Mouse (Mus musculus) erythroblast, adult 5-6 weeks (primary cell): Measurements from ENCODE around the gene Cdc34. TPM values are rescaled to one million over a fixed set of nuclear protein-coding genes. Genes with fewer than 3 reads are reported as not detected.
"Not testable (repeated sequence)": the region's sequence is repeated elsewhere in the genome, so short reads cannot be mapped to it uniquely, and the experiment has no call there.

Experiments used
- ATAC-seq: replicated peaks from 2 replicates; pipeline ENCODE4 v1.8.0; 2016; ENCODE audit warnings: moderate number of reproducible peaks, mild to moderate bottlenecking, moderate TSS enrichment, inconsistent platforms; ENCODE audit not compliant: poor library complexity, low FRiP score, severe bottlenecking
- total RNA-seq, 2 experiments: library from RNA; stranded (forward) in 1 of 2; stranded (reverse) in 1 of 2; fragments of 150-400 nt in 1 of 2; fragments of 200-764, 138-1000 nt in 1 of 2; gene quantifications; 2 replicates each; pipeline versions ENCODE4 v1.2.3 to v1.2.4; 2015 to 2017; ENCODE audit warnings: low replicate concordance in 2 of 2

Cdc34 gene
- total RNA-seq, 2 experiments from 2014 or later = 25.9 to 36.7 TPM

DNA sequence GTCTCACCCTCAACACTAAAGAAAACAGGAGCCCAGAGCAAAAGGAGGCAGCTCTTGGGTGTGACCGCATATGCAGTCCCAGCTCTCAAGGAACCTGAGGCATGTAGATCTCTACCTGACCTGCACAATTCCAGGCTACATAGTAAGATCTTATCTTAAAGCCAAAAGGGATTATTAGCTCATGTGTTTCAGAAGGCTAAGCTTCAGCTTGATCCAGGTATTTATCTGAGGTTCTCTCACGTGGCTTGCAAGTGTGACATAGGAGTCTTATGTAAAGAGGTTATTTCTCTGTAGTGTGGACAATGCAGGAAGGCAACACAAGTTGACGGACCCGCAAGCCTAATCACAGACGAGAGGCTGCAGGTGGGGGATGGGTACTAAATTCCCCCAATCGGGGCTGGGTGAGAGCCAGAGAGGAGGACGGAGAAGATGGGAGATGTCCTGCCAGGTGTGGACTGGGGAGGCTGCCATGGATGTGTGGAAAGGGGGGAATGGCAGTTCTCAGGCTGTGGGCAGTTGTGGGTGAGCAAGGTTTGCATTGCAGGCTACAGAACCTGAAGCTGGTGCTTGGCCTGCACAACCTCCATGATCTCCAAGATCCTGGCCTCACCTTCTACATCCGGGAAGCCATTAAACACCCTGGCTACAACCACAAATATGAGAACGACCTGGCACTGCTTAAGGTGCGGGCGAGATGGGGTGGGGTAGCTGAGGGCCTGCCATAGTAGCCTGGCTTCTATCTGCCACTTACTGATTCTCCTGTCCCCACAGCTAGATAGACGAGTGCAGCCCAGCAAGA lies 11.8 kb downstream of the Cdc34 start:
- ATAC-seq = no peak

- no peak for ATAC-seq
Measured at GRCm38 (mm10) chr10:79694379-79694655, 12.3 kb downstream of the Cdc34 start.

DNA sequence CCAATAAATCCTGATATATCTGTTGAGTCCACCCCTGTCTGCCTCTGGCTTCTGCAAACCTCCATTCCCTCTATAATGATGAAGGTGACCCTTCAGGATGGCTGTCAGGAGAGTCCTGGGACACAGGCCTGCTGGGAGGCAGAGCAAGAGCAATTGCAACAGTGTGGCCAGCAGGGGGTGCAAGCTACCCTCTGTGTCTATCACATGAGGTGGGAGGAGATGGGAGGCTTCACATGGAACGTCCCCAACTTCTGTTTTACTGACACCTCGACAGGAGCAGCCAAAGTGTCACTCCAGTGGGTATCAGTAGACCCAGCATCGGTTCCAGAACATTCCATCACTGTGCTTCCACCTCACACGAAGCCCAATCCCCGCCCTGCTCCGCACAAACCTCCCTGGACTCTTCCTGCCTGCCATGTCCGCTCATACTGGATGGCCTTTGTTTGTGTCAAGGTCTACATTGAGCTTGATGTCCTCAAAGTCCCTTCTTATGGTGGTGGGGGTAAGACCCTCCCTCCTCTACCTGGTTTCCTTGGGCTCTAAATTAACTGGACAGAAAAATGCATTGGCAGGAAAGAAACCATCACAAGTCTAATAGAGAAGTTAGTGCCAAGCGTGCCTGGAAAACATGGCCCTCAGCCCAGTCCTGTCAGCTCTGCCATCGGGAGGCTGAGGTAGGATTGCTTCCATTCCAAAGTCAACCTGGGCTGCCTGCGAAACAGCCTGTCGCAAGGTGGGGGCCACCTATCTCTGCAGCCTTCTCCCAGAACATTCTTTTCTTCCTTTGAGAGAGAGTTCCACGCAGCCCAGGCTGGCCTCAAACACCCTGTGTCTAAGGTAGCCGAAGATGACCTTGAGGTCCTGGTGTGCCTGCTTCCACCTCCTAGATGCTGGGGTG lies 13.5 kb downstream of the Cdc34 start:
- peak; percentile 90 for ATAC-seq

DNA sequence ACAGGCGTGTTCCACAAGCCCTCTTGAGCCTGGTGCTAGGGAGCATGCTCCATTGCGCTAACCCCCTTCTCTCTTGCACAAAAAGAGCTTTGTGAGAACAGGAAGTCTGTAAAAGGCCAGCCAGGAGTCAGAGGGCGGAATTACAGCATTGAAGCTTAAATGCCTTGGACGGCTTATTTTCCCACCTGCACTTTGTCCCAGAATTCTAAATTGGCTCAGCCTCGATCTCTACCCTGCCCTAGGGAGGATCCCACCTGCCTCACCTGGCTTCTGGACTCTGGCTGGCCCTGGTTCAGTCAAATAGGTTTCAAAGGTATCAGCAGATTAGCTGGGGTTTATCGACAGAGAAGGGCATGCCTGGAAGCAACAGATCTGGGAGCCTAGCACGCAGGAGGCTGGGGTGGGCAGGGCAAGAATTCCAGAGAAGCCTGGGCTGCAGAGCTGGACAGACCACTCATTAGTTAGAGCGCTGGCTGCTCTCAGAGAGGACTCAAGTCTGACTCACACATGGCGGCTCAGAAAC lies 14.2 kb downstream of the Cdc34 start:
- ATAC-seq = no peak

DNA sequence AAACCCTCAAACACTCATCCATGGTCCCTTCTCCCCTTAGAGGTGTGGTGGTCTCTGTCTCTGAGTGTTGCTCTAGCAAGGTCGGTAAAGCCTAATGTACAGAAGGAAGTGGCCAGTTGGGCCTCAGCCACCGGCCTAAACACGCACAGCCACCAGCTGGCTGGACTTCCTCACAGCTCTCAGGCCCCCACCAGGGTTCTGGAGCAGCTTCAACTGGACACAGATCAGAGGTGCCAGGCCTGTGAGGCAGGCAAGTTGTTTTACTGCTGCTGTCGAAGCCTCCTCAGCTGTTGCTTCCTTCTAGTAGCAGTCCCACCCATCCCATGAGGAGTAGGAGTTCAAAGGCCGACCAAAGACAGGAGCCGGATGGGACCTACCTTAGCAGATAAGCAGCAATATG lies 15.9 kb downstream of the Cdc34 start:
- ATAC-seq = no peak

- no peak for ATAC-seq
Measured at GRCm38 (mm10) chr10:79698459-79698858, 16.5 kb downstream of the Cdc34 start.

- ATAC-seq = no peak
Measured at GRCm38 (mm10) chr10:79700676-79701075, 18.7 kb downstream of the Cdc34 start.

DNA sequence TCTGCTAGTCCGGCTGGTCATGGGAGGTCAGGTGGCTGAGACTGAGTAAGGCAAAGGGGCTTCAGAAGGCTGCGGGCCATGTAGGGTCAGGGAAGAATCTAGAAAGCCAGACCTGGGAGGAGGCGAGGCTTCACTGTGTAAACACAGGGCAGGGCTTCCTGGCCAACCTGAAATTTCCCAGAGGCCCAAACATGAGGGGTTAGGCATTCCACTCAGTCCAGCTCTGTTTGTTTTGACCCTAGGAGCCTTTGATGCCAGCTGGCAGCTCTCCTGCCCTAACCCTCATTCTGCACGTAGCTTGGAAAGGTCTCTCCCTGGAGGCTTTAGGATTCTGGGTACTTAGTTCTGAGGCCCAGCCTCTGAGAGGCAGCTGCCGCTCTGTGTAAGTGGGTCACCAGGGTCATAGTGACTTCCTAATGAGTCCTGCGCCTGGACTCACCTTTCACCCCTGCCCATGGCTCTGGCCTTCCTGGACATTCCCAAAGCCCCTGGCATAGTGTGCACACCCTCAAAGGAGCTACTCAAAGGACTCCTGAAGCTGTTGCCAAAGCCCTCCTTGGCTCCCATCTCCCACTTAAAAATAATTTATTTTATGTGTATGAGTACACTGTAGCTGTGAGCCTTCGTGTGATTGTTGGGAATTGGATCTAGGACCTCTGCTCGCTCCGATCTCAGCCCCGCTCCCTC lies 19.6 kb downstream of the Cdc34 start:
- no peak for ATAC-seq

GRCm38 (mm10) chr10:79702970-79703369 lies 21.0 kb downstream of the Cdc34 start:
- ATAC-seq = not testable (repeated sequence)

- no peak for ATAC-seq
Measured at GRCm38 (mm10) chr10:79703541-79703940, 21.5 kb downstream of the Cdc34 start.

GRCm38 (mm10) chr10:79704065-79704969 lies 22.3 kb downstream of the Cdc34 start, which contains the start of gene Bsg:
Bsg (plus strand) TSS chr10:79704491.
- peak; percentile 77 for ATAC-seq

DNA sequence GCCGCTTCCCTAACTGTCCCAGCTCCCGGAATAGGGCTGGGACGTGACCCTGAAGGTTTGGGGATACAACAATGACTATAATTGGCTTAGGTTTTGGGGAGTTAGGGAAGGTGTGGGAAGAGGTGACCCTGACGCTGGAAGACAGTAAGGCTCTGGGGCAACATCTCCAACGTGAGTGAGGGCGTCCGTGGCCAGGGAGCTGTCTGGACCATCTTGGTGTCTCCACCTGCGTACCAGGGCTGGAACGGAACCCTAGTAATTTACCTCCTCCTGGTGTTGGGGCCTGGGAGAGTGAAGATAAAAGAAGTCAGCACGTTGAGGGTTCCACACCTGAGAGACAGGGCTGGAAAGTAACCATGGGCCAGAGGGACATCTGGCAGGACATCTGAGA lies 23.0 kb downstream of the Cdc34 start:
- ATAC-seq = peak; percentile 16

DNA sequence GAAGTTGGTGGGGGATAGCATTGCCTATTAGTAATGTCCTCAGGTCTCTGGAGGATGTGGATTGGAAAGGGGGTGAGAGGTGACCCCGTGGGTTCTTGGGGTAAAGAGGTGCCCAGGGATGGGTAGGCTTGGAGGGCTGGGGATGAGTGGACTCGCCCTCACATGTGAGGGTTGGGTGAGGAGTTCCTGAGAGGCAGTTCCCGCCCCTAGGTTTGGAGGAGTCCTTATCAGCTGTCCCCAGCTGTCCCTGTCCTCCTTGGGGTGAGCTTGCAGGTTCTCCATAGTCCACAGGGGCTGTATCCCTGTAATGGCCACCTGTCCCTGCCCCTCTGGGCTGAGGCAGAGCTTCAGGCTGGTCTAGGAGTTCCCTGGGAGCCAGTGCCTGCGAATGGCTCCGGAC lies 24.0 kb downstream of the Cdc34 start:
- ATAC-seq = peak; percentile 78

DNA sequence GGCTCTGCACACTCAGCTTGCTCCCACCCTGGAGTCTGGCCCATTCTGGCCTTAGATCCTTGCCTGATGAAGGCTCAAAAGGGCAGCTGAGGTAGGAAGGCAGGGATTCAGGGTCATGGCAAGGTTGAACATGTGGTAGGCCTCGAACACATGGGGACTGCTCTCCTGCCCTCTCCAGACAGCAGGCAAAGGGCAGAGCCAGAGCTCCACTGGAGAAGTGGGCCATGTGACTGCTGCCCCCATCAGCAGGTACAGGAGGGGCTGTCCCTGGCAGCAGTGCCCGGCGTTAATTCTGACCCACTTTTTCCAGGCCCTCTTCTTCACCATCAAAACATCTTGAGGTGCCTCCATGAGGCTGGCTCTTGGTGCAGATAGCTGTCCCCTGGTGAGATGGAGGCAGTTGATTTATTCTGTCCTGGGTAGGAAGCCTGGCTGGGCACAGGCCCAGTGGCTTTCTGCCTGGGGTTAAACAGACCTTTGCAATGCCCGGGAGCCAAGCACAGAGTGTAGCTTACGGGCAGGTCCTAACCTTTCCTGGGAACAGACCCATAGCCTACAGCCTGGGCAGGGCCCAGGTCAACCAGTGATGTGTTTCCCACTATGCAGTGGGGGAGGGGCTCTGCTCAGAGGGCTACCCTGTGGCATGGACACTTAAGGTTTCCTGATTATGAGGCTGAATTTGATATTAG lies 24.6 kb downstream of the Cdc34 start:
- ATAC-seq = peak; percentile 8

DNA sequence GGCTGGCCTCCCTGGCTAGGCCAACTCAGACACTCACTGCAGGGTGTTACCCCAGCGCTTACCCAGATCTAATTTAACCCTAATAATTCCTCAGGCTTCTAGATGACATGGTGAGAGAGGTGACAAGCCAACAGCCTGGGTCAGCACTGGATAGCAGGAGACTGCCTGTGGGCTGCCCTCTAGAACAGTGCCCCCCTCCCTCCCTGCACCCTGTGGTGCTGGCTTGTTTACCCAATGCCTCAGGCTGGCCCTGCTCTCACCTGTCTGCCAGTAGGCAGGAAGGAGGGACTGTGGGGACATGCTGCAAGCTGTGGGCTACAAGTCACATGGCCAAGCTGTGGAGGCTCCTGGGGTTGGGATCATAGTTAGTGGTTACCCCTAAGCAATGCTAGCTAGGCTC lies 25.2 kb downstream of the Cdc34 start:
- 0 out of 2 replicates have a peak, but pooled peaks have one; percentile 5 for ATAC-seq

DNA sequence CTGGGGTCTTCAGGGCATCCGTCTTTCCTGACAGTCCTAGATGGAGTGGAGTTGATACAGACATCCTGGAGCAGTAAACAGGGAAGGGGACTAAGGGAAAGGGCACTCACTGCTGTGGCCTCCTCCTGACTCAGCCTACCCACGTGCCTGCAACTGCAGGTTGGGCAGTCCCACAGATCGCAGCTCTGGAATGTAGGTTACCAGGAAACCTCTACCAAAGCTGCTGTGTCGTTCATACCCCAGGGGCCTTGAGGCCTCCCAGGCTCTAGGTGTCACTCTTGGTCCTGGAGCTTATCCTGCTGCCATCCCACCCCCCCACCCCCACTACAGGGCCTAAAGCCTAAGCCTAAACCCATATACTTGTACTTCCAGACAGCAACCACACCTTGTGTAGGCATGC lies 25.8 kb downstream of the Cdc34 start:
- no peak for ATAC-seq

GRCm38 (mm10) chr10:79708668-79709067 lies 26.7 kb downstream of the Cdc34 start:
- ATAC-seq = no peak

- ATAC-seq = no peak
Measured at GRCm38 (mm10) chr10:79709307-79709706, 27.3 kb downstream of the Cdc34 start.

- peak; percentile 25 for ATAC-seq
Measured at GRCm38 (mm10) chr10:79712029-79712428, 30.0 kb downstream of the Cdc34 start.
